Mouse (Mus musculus) lung, postnatal 10 days (tissue): ENCODE measurements around the gene Ssrp1.
A peak's percentile ranks its signal among the peaks of the same experiment; 100 is the strongest.

ENCODE experiments used
- DNase-seq: peaks from one replicate; pipeline ENCODE4 v3.0.0; 2021

Ssrp1 gene

GRCm38 (mm10) chr2:85038336-85038735 is 1.3 kb downstream of the Ssrp1 start:
- no peak for DNase-seq

GRCm38 (mm10) chr2:85043623-85044022 is 6.6 kb downstream of the Ssrp1 start:
- DNase-seq, result no peak

- peak; percentile 43 for DNase-seq
Observed at GRCm38 (mm10) chr2:85046222-85046621, 9.2 kb downstream of the Ssrp1 start.

GRCm38 (mm10) chr2:85047081-85047480 is 10.0 kb downstream of the Ssrp1 start:
- peak; percentile 32 for DNase-seq

GRCm38 (mm10) chr2:85047596-85048167 is 10.6 kb downstream of the Ssrp1 start, which contains the start of gene Tnks1bp1:
TSS of gene Tnks1bp1 (plus strand) at chr2:85048022.
- peak; percentile 99 for DNase-seq

GRCm38 (mm10) chr2:85048168-85048751 is 11.2 kb downstream of the Ssrp1 start:
- DNase-seq, result peak; percentile 93

- DNase-seq, result peak; percentile 63
Observed at GRCm38 (mm10) chr2:85049277-85049676, 12.2 kb downstream of the Ssrp1 start.

- peak; percentile 89 for DNase-seq
Observed at GRCm38 (mm10) chr2:85050001-85050634, 13.1 kb downstream of the Ssrp1 start.

GRCm38 (mm10) chr2:85050746-85051145 is 13.7 kb downstream of the Ssrp1 start:
- peak; percentile 78 for DNase-seq

- DNase-seq, result no peak
Observed at GRCm38 (mm10) chr2:85053192-85053816, 16.3 kb downstream of the Ssrp1 start.

GRCm38 (mm10) chr2:85056711-85057110 is 19.7 kb downstream of the Ssrp1 start:
- DNase-seq, result no peak

- no peak for DNase-seq
Observed at GRCm38 (mm10) chr2:85059677-85060076, 22.6 kb downstream of the Ssrp1 start.

GRCm38 (mm10) chr2:85060591-85061060 is 23.6 kb downstream of the Ssrp1 start:
- peak; percentile 85 for DNase-seq

GRCm38 (mm10) chr2:85061107-85061541 is 24.1 kb downstream of the Ssrp1 start:
- DNase-seq, result peak; percentile 48

GRCm38 (mm10) chr2:85065141-85065875 is 28.3 kb downstream of the Ssrp1 start:
- DNase-seq, result no peak

GRCm38 (mm10) chr2:85066937-85067336 is 29.9 kb downstream of the Ssrp1 start:
- no peak for DNase-seq

- DNase-seq, result no peak
Observed at GRCm38 (mm10) chr2:85067903-85068625, 31.0 kb downstream of the Ssrp1 start.

GRCm38 (mm10) chr2:85068626-85069025 is 31.6 kb downstream of the Ssrp1 start:
- no peak for DNase-seq

GRCm38 (mm10) chr2:85070086-85070485 is 33.1 kb downstream of the Ssrp1 start:
- DNase-seq, result no peak

GRCm38 (mm10) chr2:85071921-85072320 is 34.9 kb downstream of the Ssrp1 start:
- no peak for DNase-seq

GRCm38 (mm10) chr2:85073751-85074150 is 36.7 kb downstream of the Ssrp1 start:
- peak; percentile 46 for DNase-seq
